Mouse (Mus musculus) naive thymus-derived CD4-positive, alpha-beta T cell, adult 5 months (primary cell): ENCODE results near the gene Tmed2. TPM values are rescaled to one million over a fixed set of nuclear protein-coding genes. Genes with fewer than 3 reads are reported as not detected.

ENCODE experiments used
- polyA plus RNA-seq: library from polyadenylated mRNA; unstranded; fragments of 100-300 nt; shearing (Covaris generic); gene quantifications from one replicate; pipeline ENCODE4 v1.2.1, GENCODE M21; 2017

Tmed2 gene
- 561 TPM for polyA plus RNA-seq

DNA sequence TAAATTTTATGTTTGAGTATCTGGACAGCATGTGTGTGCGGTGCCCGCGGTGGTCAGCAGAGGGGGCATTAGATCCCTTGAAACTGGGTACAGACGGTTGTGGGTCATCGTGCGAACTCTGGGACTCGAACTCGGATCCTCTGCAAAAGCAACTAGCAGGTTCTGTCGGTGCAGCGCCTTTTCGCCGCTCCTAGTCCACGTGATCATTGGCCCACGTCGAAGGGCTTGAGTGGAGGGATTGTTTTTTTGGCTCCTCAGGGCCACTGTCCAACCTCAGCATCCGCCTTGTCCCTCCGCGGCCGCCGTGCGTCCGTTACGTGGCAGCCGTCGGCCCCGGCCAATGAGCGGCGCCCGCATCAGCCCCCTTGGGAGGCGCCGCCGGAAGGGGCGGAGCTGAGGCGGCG, at the start of gene Tmed2:
Gene Tmed2, plus strand, starts transcription at position 313 of the 404 bp plus-strand sequence.

GRCm38 (mm10) chr5:124530655-124531582, 9.6 kb upstream of the Tmed2 start, which contains the start of gene Rilpl1:
Gene Rilpl1, minus strand, starts transcription at chr5:124531391.

DNA sequence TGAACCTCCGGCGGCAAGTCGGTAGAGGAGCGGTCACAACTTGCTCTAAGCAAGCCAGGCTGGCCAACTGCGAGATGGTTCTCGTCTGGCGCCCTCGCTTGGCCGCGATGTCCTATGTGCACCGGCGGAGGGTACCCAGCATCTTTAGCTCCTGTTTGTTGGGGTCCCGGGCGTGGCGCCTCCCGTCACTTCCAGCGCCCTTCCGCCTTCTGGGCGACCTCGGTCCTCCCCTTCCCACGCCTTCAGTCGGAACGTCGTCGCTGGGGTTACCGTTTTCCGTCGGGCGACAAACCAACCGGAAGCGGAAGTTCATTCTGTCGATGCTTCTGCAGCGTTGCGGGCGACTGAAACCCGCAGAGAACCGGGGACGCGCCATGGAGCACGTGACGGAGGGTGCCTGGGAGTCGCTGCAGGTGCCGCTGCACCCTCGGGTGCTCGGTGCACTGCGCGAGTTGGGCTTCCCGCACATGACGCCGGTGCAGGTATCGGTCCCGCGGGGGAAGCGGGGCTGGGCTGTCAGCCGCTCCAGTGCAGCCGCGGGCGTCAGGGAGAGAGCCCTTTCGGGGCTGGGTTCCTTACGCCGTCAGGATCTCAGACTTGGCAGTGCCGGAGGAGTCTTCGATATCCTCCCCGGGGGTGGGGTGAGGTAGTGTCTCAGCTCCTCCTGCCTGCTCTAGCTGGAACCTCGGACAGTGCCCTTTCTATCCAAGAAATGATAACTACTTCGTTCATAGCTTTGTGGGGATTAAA, 12.2 kb downstream of the Tmed2 start, which contains the start of gene Ddx55:
Gene Ddx55, plus strand, starts transcription at position 307 of the 750 bp plus-strand sequence.

GRCm38 (mm10) chr5:124578633-124579317, 38.3 kb downstream of the Tmed2 start, which contains the start of the genes Eif2b1 and Gtf2h3:
Gene Eif2b1, minus strand, starts transcription at chr5:124579131.
Gene Gtf2h3, plus strand, starts transcription at chr5:124579140.

Other genes starting within 250 kb of the Tmed2 start
- 31.2 TPM for gene Mphosph9, start 212.7 kb upstream of the Tmed2 start, polyA plus RNA-seq
- 2.8 TPM for gene 2810006K23Rik, start 212.6 kb upstream of the Tmed2 start, polyA plus RNA-seq
- 100 TPM for gene Cdk2ap1, start 177.6 kb upstream of the Tmed2 start, polyA plus RNA-seq
- gene Sbno1, start 114.7 kb upstream of the Tmed2 start, polyA plus RNA-seq: 126 TPM
- 75.6 TPM for gene Kmt5a, start 100.8 kb upstream of the Tmed2 start, polyA plus RNA-seq
- gene Rilpl2, start 62.3 kb upstream of the Tmed2 start, polyA plus RNA-seq: 21.3 TPM
- gene Snrnp35, start 57.6 kb upstream of the Tmed2 start, polyA plus RNA-seq: 8.3 TPM
- gene Rilpl1, start 9.3 kb upstream of the Tmed2 start, polyA plus RNA-seq: 1.7 TPM
- 16.9 TPM for gene Ddx55, start 12.2 kb downstream of the Tmed2 start, polyA plus RNA-seq
- 35.9 TPM for gene Eif2b1, start 38.4 kb downstream of the Tmed2 start, polyA plus RNA-seq
- 19.7 TPM for gene Gtf2h3, start 38.4 kb downstream of the Tmed2 start, polyA plus RNA-seq
- 101 TPM for gene Atp6v0a2, start 87.9 kb downstream of the Tmed2 start, polyA plus RNA-seq
- not detected for gene Dnah10, start 184.4 kb downstream of the Tmed2 start, polyA plus RNA-seq